Mouse (Mus musculus) kidney, adult 18-20 months (tissue): Measurements from ENCODE around the gene Gm6583.
A peak's percentile ranks its signal among the peaks of the same experiment; 100 is the strongest.

Experiments used
- DNase-seq: peaks from one replicate; pipeline ENCODE4 v3.0.0; 2021

The Gm6583 gene

DNA sequence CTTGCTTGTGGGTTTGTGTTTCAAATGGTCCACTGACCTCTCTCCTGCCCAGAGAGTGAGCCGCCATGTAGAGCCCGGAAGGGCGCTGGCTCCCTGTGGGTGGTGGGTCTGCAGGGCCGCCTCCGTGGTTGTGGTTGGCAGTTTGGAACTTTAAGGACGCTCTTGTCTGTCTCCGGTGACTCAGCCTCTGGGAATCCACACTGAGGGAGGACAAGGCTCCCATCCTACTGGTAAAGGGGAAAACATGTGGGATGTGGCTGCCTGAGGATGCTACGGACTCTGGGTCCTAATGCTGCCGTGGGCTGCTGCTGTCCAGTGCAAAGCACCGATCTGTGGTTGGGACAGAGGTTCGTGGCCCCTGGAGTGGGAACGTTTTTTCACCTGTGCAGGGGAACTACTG lies 12.1 kb upstream of the Gm6583 start:
- no peak for DNase-seq

DNA sequence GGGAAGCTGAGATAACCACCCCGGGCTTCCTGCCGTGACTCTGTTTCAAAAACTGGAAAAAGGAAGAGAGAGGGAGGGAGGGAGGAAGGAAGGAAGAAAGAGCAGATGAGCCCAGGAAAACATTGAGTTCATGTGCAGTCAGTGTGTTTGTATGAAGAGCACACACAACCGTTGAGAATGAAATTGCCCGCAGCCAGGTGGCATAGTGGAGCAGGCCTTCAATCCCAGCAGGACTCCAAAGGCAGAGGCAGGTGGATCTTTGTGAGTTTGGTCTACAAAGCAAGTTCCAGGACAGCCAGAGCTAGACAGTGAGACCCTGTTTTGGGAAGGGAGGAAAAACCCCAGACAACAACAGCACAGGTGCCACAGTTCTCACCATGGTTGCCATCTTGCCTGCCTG lies 11.5 kb upstream of the Gm6583 start:
- no peak for DNase-seq

DNA sequence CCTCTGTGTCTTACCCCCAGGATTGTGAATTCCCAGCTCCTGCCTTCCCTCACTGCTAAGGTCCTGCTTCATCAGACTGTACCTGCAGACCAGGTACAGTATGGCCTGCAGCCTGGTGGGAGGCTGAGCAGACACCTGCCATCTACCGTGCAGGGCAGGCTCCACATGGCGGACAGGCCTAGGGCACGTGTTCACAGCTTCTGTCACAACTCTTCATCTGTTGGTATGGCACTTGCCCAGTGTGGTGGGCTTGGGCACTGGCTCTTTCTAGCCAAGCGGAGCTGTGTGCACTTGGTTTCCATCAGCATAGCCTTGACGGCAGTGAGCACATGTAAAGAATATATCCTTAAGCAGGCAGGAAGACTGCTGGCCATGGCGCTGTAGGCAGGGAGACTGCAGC lies 11.0 kb upstream of the Gm6583 start:
- DNase-seq: no peak

DNA sequence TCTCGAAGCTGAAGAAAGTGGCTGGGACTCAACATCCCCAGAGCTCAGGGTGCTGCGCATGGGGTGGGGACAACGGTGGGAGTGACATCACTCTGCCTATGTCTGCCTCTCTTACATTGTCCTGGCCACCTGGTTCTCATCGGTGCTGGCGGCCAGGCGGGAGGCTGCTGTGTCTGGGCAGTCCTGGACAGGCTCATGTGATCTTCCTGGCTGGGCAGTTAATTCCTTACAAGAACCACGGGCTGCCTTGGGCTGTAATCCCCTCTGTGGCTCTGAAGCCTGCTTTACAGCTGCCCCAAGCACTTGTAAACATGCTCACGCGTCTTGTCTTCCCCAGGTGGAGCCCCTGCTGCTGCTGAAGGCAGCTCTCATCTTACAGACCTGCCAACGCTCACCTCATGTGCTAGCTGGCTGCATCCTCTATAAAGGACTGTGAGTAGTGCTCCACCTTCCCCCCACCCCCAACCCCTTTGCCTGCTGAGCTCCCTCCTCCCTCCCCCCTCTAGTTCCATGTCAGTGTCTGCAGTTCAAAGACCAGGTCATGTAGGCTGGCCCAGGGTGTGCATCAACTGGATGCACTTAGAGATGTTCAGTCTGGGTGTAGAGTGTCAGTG lies 8.5 kb upstream of the Gm6583 start:
- no peak for DNase-seq

DNA sequence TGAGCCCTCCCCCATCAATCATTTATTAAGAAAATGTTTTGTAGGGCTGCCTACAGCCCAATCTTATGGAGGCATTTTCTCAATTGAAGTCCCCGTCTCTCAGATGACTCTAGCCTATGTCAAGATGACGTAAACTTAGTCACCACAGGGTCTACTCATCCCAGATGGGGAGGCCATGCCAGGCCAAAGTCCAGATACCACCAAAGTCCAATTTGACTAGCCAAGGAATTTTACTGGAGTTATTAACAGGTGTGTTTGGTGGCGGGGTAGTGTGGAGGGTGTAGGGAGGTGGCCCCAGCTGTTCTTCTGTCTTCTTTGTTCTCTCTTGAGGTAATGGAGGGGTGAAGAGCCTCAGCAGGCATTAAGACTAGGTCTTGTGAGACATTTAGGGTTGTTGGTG lies 4.2 kb upstream of the Gm6583 start:
- no peak for DNase-seq

DNA sequence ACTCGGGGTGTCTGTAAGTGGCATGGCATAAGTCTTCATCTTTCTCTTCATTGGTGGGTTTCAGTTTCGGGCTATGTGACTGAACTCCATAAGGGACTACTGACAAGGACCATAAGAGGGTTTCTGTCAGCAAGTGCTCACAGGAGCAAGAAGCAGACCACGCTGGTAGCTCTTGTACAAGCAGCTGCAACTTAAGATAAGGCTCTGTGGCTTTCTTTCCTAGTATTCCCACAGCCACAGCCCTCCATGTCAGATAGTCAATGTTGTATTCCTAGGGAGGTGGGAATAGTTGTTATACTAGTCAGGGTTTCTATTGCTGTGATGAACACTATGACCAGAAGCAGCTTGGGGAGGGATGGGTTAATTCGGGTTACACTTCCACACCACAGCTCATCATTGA lies 3.7 kb upstream of the Gm6583 start:
- DNase-seq: no peak

DNA sequence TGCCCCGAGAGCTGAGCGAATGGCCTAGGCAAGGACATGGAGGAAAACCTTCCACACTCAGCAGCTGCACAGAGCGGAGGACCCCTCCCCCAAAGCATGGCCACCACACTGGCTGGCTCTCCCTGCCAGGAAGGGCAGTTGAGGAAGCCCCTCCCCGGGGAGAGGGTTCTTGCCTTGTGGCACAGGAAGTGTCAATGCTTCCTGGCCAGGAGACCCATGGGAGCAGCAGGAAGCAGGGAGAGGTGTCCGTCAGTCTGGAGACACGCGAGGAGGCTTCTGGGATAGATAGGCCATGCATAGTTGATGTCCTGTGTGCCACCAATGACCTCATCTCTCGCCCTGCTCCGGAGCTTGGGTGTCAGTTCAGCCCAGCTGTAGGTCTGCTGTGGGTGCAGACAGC lies 489 bp upstream of the Gm6583 start:
- peak; percentile 22 for DNase-seq

DNA sequence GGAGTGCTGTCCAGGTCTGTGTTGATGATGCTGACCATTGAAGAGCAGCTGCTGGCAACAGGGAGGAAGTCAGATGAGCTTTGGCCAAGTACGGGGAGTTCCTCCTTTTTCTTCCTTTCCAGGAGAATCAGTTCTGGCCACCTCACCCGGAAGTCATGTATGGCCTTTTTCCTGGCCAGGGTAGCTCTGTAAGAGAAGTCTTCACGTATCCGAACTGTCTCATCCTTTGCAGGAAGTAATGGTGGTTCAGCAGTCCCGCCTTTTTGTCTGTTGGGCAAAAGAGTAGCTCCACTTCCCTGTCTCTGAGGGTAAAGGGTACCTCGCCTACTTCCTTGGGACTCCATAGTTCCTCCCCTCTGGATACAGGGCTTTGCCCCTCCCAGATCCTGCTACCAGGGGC lies 340 bp downstream of the Gm6583 start:
- no peak for DNase-seq

DNA sequence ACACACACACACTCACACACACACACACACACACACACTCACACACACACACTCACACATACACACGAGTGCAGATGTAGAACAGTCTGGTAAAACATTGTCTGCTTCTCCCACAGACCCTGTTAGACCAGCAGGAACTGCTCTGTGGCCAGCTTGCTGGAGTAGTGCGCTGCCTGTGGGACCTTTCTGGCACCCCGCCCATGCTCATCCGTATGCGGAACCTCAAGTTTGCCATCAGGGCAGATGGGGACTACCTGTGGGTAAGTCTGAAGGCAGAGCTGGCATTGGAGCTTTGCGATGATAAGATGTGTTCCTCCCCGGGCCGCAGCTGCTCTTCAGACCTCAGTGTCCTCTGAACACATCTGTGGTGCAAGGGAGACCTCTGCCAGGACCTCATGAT lies 6.7 kb downstream of the Gm6583 start:
- no peak for DNase-seq

DNA sequence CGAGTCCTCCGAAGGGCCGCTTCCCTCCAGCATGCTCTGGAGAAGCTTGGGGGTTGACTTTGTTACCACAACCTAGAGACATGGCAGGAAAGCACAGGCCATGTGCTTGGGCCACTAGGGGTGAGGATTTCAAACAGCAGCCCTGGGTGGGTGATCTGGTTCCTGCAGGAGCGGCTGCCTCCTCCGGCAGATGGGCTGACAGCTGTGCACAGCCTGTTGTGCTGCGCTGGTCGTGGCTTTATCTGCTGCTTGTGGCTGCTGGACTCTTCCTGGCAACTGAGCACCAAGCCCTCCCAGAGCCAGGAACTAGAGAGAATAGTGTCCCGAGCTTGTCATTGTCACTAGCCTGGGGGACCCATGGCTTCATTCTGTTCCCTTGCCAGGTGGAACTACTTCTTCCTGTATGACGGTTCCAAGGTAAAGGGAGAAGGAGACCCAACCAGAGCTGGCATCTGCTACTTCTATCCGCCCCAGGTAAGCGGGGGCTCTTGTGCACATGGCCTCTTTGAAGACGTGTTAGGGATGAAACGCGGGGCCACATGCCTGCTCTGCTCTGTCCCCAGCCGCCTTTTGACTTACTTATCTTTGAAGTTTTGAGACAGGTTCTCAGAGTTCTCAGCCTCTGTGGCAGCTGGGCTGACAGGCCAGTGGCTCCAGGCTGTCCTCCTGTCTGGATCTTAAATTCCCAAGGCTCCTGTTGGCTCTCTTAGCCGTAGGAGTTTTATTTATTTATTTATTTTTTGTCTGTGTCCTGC lies 9.4 kb downstream of the Gm6583 start:
- DNase-seq: no peak

DNA sequence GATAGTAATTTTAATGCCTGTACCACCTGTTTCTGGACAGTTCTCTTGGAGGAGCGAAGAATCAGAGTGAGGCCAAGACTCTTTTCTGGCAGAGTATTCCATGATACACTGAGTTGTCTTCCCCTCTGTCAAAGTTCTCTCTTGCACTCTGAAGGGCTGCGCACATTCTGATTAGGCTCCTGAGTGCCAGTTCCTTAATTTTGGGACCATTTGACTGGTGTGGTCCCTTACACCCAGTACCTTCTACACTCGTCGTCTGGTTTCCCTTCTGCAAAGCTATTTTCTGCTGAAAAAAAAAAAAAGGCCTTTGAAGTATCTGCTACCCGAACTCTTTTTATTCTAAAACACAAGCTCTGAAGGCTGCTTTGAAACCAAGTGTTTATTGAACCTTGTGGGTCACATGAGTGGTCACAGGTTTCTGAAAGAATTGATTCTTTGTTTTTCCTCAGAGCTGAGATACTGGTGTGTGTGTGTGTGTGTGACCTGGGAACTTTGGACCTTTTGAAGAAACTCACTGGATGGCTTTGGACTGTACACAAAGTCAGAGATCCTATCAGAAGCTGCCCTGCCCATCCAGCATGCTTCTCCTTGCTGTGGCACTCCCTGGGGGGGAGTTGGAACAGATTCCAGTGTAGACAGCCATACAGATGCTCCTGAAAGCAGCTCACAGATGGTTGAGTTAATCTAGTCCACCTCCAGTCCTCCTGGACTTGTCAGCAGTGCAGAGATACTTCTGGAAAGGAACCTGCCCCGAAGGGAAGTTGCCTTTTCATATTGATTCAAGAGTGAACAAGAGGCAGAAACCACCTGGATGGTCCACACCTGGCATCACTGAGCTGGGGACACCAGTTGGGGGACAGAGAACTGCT lies 11.5 kb downstream of the Gm6583 start:
- peak; percentile 27 for DNase-seq

DNA sequence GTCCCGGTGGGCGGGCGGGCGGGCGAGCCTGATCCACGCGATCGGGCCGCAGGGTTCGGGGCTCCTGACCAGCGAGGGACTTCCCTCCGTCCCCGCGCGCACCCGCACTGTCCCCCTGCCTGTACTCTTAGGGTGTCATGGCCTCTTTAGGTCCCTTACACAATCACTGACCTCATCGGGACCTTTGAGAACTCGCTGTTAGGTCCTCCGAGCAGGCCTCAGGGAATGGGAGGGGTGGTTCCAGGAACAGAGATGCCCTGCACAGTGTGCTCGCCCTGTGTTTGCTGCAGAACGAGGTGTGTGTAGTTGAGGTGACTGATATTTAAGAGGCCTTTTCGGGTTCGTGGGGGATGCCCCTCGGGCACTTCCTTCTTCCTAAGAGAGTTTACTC lies 12.6 kb downstream of the Gm6583 start:
- DNase-seq: no peak

DNA sequence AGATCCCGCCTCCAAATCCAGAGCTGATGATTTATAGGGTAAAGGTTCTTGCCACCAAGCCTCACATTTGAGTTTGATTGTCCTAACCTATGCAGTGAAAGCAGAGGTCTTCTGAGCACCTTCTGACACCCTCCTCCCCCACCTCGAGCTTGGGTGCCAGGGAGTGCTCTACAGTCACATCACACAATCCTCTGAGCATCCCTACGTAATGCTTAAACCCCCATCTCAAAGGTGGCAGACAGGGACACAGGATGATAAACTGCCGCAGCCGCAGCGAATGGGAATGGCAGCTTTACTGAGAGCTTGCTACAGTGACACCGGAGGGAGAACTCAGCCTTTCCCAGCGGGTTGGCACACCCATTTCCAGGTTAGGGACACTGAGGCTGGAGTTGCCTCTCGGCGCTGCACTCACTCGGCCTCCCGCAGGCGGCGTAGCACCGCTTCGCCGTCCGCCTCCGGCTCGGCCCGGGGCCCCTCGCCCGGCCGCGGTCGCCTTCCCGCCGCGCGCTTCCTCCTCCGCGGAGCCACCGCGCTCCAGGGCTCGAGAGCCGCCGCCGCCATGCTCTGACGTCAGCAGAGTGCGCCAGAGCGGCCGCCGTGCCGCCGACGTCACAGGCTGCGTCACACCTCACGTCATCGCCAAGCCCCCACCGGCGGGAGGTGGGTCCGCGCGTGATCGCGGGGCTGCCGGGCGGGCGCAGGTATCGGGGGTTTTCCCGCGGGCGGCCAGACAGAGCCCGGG lies 13.2 kb downstream of the Gm6583 start, which contains the start of the genes Srrd and Hps4:
Srrd (minus strand) TSS at position 578 of the 742 bp plus-strand sequence.
Hps4 (plus strand) TSS at position 621 of the 742 bp plus-strand sequence.
- peak; percentile 88 for DNase-seq

DNA sequence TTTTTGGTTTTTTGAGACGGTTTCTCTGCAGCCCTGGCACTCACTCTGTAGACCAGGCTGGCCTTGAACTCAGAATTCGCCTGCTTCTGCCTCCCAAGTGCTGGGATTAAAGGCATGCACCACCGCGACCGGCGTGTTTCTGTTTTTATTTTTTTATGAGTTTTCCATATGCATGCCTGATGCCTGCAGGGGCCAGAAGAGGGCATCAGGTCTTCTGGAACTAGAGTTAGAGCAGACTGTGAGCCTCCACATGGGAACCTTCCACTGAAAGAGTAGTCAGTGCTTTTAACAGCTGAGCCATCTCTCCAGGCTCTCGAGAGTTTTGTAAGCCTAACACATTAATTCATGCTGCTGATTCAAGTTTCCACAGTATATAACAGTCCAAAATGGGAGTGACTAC lies 16.6 kb downstream of the Gm6583 start:
- no peak for DNase-seq

DNA sequence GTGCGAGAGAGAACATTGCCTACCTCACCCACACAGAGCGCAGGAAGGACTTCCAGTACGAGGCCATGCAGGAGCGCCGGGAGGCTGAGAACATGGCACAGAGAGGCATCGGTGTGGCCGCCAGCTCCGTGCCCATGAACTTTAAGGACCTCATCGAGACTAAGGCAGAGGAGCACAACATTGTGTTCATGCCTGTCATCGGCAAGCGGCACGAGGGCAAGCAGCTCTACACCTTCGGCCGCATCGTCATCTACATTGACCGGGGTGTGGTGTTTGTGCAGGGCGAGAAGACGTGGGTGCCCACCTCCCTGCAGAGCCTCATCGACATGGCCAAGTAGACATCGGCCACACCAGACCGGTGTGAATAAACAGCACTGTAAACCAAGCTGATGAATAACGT lies 18.8 kb downstream of the Gm6583 start:
- DNase-seq: no peak

DNA sequence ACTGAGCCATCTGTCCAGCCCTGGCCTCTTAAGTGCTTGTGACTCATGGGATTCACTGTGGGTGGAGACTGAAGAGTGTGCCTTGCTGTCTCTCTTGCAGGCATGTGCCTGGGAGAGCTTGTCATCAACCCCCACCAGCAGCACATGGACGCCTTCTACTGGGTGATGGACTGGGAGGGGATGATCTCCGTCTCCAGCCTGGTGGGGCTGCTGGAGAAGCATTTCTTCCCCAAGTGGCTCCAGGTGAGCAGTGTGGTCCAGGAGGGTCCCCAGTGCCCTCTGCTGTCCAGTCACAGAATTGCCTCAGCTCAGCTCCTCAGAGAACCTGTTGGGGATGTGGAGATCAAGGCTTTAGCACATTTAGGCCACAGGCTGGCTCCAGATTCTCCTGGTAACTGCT lies 20.4 kb downstream of the Gm6583 start:
- DNase-seq: peak; percentile 68

DNA sequence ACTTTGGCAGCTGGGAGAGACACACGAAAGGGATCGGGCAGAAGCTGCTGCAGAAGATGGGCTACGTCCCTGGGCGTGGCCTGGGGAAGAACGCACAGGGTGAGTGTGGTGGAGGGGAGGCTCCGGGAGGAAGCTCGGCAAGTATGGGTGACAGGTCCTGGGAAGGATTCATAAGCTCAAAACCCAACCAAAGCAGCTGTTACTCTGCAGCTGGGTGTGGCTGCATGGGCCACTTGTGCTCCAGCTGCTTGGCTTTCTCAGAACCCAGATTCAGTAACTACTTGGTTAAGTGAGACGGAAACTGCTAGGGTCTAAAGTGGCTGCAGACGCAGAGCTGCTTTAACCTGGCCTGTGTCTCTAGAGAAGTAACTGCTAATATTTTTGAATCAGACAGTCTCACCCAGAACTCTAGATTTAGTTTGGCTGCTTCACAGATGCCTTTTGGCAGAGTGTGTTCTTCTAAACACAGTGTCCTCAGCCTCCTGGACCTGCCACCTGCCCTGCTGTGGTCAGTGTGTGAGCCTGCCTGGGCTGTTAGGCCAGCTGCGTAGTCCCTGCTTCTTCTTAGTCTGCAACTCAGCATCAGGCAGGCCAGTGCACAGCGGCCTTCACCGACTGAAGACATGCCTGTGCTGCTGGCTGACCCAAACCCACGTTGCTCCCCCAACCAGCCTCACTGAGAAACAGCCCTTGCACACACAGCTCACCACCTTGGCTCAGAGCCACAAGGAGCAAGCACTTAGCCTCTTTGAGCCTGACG lies 25.8 kb downstream of the Gm6583 start:
- no peak for DNase-seq

DNA sequence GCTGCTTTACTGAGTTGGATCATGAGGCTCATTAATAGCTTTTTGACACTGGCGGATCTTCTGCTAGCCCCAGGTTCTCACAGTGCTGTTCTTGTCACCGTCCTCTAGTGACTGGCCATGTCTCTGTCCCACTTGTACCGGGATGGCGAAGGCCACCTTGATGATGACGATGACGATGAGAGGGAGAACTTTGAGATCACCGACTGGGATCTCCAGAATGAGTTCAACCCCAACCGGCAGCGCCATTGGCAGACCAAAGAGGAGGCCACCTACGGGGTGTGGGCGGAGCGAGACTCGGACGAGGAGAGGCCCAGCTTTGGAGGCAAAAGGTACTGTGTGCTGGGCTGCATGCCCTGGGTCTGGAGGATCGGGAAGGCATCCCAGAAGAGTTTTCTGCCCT lies 28.0 kb downstream of the Gm6583 start:
- no peak for DNase-seq

DNA sequence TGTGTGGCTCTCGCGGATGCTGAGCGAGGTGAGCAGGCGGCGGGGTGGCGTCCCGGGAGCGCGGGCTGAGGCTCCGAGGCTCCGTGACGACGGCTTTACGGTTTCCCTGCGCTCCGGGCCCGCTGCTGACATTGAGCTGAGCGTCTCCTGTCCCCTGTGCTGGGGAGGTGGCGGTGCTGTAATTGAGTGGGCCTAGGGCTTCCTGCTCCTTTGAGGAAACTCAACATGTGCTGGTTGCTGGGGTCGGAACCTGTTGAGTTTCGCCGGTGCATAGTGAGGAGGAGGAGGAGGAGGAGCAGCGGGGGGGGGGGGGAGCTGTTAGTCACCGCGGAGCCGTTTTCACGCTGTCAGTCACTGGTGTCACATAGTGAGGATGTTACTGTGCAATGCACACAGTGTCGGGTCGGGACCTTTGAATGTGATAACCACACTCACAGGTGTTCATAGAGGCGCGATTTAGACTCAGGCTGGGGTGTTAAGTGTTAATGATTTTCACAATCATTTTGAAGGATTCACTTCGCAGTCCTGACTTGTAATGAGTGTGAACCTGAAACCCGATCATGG lies 29.3 kb downstream of the Gm6583 start:
- no peak for DNase-seq

DNA sequence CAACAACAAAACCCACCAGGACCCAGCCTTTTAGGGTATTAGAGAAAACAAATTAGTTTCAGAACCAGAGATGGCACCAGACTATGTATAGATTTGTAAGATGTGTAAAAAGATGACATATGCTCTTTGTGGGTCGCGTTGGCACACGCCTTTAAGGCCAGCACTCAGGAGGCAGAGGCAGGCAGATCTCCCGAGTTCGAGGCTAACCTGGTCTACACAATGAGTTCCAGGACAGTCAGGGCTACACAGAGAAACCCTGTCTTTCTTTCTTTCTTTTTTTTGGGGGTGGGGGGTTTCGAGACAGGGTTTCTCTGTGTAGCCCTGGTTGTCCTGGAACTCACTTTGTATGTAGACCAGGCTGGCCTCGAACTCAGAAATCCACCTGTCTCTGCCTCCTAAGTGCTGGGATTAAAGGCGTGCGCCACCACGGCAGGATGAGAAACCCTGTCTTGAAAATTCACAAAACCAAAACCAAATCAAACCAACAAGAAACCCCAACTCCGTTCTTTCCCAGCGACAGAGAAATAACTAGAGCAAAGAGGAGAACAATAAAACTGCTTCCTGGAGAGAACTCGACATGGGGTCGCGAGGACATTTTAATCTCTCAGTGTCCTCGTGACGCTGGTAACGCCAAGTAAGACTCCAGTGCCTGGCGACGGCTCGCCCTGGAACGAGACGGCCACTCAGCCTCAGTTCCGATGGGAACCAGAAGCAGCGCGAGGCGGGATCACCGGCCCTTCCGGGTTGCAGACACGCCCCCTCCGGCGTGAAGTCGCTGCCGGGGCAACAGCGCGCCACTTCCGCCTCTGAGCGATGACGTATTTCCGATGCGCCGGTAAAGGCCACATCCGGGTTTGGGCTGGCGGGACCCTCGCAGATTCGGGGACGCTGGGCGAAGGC lies 30.0 kb downstream of the Gm6583 start, which contains the start of gene Tfip11:
Tfip11 (plus strand) TSS at position 813 of the 900 bp plus-strand sequence.
- peak; percentile 97 for DNase-seq
